Mouse (Mus musculus): Measurements from ENCODE around the gene Klf13.

Klf13 gene

GRCm38 (mm10) chr7:63938914-63939396 lies at the start of gene Klf13:
TSS of gene Klf13 (minus strand) at chr7:63938915.
- DNase-seq: peak; percentile 98

GRCm38 (mm10) chr7:63988391-63988790 lies 49.7 kb upstream of the Klf13 start:
- no peak for DNase-seq

- DNase-seq: peak; percentile 49
Measured at GRCm38 (mm10) chr7:63986407-63987182, 47.9 kb upstream of the Klf13 start.

GRCm38 (mm10) chr7:63985696-63986406 lies 47.1 kb upstream of the Klf13 start:
- no peak for DNase-seq

- DNase-seq: no peak
Measured at GRCm38 (mm10) chr7:63985266-63985665, 46.6 kb upstream of the Klf13 start.

GRCm38 (mm10) chr7:63984329-63984728 lies 45.6 kb upstream of the Klf13 start:
- DNase-seq: no peak

- no peak for DNase-seq
Measured at GRCm38 (mm10) chr7:63977631-63978030, 38.9 kb upstream of the Klf13 start.

GRCm38 (mm10) chr7:63970986-63971385 lies 32.3 kb upstream of the Klf13 start:
- no peak for DNase-seq

- no peak for DNase-seq
Measured at GRCm38 (mm10) chr7:63969941-63970340, 31.2 kb upstream of the Klf13 start.

- no peak for DNase-seq
Measured at GRCm38 (mm10) chr7:63965635-63966418, 27.1 kb upstream of the Klf13 start.

- peak; percentile 78 for DNase-seq
Measured at GRCm38 (mm10) chr7:63965135-63965534, 26.4 kb upstream of the Klf13 start.

- DNase-seq: no peak
Measured at GRCm38 (mm10) chr7:63964121-63964520, 25.4 kb upstream of the Klf13 start.

GRCm38 (mm10) chr7:63963632-63964031 lies 24.9 kb upstream of the Klf13 start:
- DNase-seq: no peak

- no peak for DNase-seq
Measured at GRCm38 (mm10) chr7:63957872-63958640, 19.3 kb upstream of the Klf13 start.

GRCm38 (mm10) chr7:63956981-63957713 lies 18.4 kb upstream of the Klf13 start:
- DNase-seq: peak; percentile 72

- DNase-seq: peak; percentile 35
Measured at GRCm38 (mm10) chr7:63956138-63956823, 17.6 kb upstream of the Klf13 start.

GRCm38 (mm10) chr7:63955440-63955839 lies 16.7 kb upstream of the Klf13 start:
- no peak for DNase-seq

- no peak for DNase-seq
Measured at GRCm38 (mm10) chr7:63952077-63952898, 13.6 kb upstream of the Klf13 start.

- DNase-seq: no peak
Measured at GRCm38 (mm10) chr7:63950931-63951607, 12.4 kb upstream of the Klf13 start.

- no peak for DNase-seq
Measured at GRCm38 (mm10) chr7:63949176-63949575, 10.5 kb upstream of the Klf13 start.
